Mouse (Mus musculus) thymus, postnatal 25 days (tissue): ENCODE measurements around the gene Cwc25.
"Not testable (repeated sequence)": the region's sequence is repeated elsewhere in the genome, so short reads cannot be mapped to it uniquely, and the experiment has no call there.

ENCODE experiments used
- DNase-seq: peaks from one replicate; pipeline ENCODE4 v3.0.0; 2022

The Cwc25 gene

DNA sequence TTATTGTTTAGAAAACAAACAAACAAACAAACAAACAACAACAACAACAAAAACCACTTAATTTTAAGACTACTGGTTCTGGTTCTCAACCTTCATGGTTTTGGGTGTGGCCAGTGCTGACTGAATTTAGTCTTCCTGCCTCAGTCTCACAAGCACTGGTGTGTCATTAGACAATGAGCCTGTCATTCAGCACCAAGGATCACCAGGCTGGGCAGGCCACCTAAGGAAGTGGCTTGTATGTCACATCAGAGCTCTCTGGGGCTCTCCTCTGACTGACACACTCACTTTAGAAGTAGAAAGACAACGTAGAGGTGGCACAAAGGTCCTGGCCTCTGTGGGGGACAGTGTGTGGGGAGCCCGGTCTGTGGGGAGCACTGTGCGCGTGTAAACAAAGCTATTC, 47.3 kb downstream of the Cwc25 start:
- DNase-seq = no peak

DNA sequence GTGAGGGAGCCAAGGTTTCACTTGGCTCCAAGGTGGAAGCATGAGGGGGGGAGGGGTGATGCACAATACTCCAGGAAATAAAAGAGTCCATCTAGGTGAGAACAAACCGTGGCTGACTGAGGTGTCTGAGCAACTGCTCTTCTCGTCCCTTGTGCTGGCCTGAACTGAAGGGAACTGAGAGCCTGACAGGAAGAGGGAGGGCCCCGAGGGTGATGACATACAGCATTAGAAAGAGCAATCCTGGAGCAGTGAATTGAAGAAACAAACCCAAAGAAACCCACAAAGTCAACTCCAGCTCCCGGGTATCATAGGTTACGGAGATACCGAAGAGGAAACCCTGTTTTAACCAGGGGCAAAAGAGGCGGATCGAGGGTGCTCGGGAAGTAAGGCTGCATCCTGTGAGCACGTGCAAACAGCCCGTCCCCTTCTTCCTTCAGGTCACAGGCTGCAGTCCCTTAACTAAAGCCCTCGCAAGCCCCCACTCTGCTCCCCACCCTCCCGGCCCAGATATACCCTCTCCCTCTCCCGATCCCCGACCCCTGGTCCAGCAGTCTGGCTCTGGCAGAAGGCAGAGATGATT, 48.0 kb downstream of the Cwc25 start:
- DNase-seq = peak; percentile 30

GRCm38 (mm10) chr11:97717369-97718280, 48.7 kb downstream of the Cwc25 start:
- DNase-seq = no peak

DNA sequence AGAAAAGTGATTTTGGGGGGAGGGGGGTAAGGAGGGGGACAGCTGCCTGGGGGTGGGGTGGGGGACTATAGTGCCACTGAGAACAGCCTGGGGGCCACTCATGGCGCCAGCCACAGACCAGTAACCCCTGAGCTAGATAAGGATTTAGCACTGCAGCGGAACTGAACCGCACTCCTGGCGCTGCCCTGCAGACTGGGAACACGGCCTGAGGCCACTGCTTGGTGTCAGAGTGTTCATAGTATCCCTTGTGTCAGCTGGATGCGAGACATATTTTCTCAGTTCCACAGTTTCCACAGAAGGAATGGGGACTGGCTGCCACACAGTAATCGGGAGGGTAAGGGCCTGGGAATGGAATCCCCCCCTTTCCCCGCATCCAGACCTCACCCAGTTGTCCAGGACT, 50.3 kb downstream of the Cwc25 start:
- no peak for DNase-seq

- DNase-seq = no peak
Measured at GRCm38 (mm10) chr11:97714784-97715760, 51.3 kb downstream of the Cwc25 start.

DNA sequence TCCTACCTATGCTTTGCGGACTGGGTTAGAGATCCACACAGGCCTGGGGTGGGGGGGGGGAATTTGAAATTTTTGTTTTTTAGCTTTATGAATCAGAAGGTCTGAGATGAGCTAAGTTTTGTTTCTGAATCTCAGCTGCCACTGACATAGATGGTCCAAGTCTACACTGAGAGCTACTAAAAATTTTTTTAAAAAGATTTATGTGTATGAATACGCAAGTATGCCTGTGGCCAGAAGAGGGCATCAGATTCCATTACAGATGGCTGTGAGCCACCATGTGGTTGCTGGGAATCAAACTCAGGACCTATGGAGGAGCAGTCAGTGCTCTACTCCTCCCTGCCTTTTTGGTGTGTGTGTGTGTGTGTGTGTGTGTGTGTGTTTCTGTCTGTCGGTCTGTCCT, 52.0 kb downstream of the Cwc25 start:
- DNase-seq = no peak

DNA sequence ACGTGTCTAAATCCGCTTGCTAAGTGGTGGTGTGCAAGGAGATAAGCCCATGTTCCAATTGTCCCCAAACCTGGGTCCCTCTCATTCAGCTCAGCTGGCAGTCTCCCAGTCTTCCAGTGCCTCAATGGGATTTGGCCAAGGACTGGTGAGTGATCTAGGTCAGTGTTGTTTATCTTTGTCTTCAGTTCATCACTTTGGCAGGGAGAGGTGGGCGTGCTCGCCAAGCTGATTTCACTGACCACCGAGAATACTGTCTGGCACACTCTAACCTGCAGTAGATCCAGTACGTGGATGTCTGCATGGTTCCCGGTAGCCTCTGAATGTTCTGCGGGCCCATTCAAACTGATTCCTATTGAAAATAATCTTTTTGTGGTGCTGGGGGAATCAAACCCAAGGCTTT, 52.5 kb downstream of the Cwc25 start:
- no peak for DNase-seq

DNA sequence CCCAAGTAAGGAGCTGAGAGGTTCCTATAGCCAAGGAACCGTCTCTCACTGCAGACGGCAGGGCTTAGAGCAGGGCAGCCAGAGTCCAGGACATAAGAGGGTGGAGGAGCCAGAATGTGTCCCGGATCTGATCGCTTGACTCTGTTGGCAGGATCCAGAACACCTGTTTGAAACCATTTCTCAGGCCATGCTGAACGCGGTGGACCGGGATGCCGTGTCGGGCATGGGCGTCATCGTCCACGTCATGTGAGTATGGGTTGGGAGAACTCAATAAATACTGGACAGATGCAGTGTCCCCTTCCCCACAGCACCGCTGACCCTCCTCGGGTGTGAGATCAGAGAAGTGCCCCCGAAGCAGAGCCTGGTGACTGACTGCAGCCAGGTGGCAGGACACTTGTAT, 54.1 kb downstream of the Cwc25 start:
- no peak for DNase-seq

- no peak for DNase-seq
Measured at GRCm38 (mm10) chr11:97711200-97711900, 55.0 kb downstream of the Cwc25 start.

- not testable (repeated sequence) for DNase-seq
Measured at GRCm38 (mm10) chr11:97710067-97710466, 56.3 kb downstream of the Cwc25 start.

GRCm38 (mm10) chr11:97703039-97703826, 63.1 kb downstream of the Cwc25 start, which contains the start of gene Psmb3:
Gene Psmb3, plus strand, starts transcription at chr11:97703399.
- peak; percentile 98 for DNase-seq

GRCm38 (mm10) chr11:97702393-97702745, 64.0 kb downstream of the Cwc25 start:
- peak; percentile 87 for DNase-seq

- DNase-seq = no peak
Measured at GRCm38 (mm10) chr11:97701581-97702392, 64.6 kb downstream of the Cwc25 start.

GRCm38 (mm10) chr11:97700746-97701580, 65.4 kb downstream of the Cwc25 start:
- peak; percentile 18 for DNase-seq

DNA sequence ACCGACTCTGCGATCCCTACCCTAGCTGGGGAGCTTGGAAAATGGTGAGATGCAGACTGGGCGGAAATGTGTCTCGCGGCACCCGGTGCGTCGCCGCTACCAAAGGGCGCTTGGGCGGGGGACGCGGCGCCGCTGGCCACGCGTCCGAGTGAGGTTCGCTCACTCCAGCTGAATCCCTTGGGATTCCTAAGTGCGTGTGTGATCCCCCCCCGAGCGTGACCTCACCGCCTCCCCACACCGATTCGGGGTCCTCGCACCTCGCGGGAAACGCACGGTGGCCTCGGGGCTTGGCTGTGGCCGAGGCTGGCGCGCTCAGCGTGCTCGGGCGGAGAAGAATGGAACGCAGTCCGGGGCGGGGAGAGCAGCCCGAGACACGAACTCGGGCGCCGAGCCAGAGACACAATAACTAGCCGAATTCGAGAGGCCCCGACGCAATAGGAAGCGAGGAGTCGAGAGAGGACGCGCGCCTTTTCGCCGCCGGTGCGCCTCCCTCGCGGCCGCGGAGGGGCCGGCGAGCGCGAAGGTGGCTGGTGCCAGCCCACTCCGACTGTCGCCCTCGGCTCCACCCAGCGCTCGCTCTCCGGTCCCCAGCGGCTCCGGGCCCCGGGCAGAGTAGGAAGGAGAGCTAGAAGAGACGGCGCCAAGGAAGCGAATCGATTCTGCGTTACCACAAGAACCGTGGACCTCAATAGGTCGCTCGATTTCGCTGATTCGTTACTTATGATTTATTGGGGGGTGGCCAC, 66.2 kb downstream of the Cwc25 start, which contains the start of gene Pcgf2:
Gene Pcgf2, minus strand, starts transcription at position 495 of the 743 bp plus-strand sequence.
- peak; percentile 47 for DNase-seq

DNA sequence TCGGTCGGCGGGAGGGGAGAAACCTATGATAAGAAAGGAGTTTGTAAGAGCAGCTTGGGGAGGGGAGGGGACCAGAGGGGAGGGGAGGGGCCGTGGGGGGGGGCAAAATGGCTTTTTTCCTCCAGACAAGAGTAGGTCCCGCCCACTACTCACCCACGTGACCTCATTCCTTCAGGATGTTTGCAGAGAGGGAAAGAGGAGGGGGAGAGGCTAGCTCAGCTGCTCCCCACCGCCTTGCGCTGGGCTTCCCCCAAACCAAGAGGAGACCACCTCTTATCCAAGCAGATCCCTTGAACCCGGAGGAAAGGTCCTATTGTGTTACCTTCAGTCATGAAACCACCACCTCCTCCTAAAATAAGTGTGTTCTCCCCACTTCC, 66.7 kb downstream of the Cwc25 start:
- DNase-seq = peak; percentile 41

GRCm38 (mm10) chr11:97698741-97699611, 67.4 kb downstream of the Cwc25 start:
- peak; percentile 40 for DNase-seq
